Mouse (Mus musculus) heart, adult 18-20 months (tissue): ENCODE measurements around the gene Bank1. TPM values are rescaled to one million over a fixed set of nuclear protein-coding genes. Genes with fewer than 3 reads are reported as not detected.

ENCODE experiments used
- DNase-seq, 2 experiments: peaks; one replicate each; pipeline ENCODE4 v3.0.0; 2021 to 2022; ENCODE audit warnings: mixed read lengths in 1 of 2
- total RNA-seq, 2 experiments: library from RNA; stranded (reverse); gene quantifications; 2 replicates each; pipeline ENCODE4 v1.2.3; 2021

Bank1 gene
- total RNA-seq, 2 experiments from 2014 or later: 0.89 to 4.2 TPM

GRCm38 (mm10) chr3:136252820-136253219, 73.0 kb downstream of the Bank1 start:
- peak in 1 of 2 experiments; percentile 5 for DNase-seq

GRCm38 (mm10) chr3:136251578-136251977, 74.3 kb downstream of the Bank1 start:
- DNase-seq: no peak

- peak in 1 of 2 experiments; percentile 14 for DNase-seq
Observed at GRCm38 (mm10) chr3:136247331-136247730, 78.5 kb downstream of the Bank1 start.

GRCm38 (mm10) chr3:136244931-136245330, 80.9 kb downstream of the Bank1 start:
- no peak for DNase-seq

GRCm38 (mm10) chr3:136238790-136239189, 87.1 kb downstream of the Bank1 start:
- no peak for DNase-seq

GRCm38 (mm10) chr3:136233507-136233906, 92.4 kb downstream of the Bank1 start:
- no peak for DNase-seq

GRCm38 (mm10) chr3:136230602-136231151, 95.2 kb downstream of the Bank1 start:
- DNase-seq: no peak

GRCm38 (mm10) chr3:136189661-136190228, 136.1 kb downstream of the Bank1 start:
- no peak for DNase-seq

GRCm38 (mm10) chr3:136186548-136187113, 139.2 kb downstream of the Bank1 start:
- DNase-seq: no peak

GRCm38 (mm10) chr3:136171631-136172030, 154.2 kb downstream of the Bank1 start:
- DNase-seq: no peak

- DNase-seq: no peak
Observed at GRCm38 (mm10) chr3:136168071-136168470, 157.8 kb downstream of the Bank1 start.

- peak in 1 of 2 experiments; percentile 18 for DNase-seq
Observed at GRCm38 (mm10) chr3:136166671-136167070, 159.2 kb downstream of the Bank1 start.

GRCm38 (mm10) chr3:136166033-136166361, 159.9 kb downstream of the Bank1 start:
- DNase-seq: no peak

- peak; percentile 60 to 70 for DNase-seq
Observed at GRCm38 (mm10) chr3:136165167-136166032, 160.5 kb downstream of the Bank1 start.

- DNase-seq: no peak
Observed at GRCm38 (mm10) chr3:136158059-136158458, 167.8 kb downstream of the Bank1 start.

GRCm38 (mm10) chr3:136155555-136155954, 170.3 kb downstream of the Bank1 start:
- no peak for DNase-seq

- no peak for DNase-seq
Observed at GRCm38 (mm10) chr3:136150886-136151285, 175.0 kb downstream of the Bank1 start.

GRCm38 (mm10) chr3:136147166-136147565, 178.7 kb downstream of the Bank1 start:
- no peak for DNase-seq

- no peak for DNase-seq
Observed at GRCm38 (mm10) chr3:136132013-136132412, 193.9 kb downstream of the Bank1 start.

GRCm38 (mm10) chr3:136115478-136116215, 210.2 kb downstream of the Bank1 start:
- DNase-seq: no peak

GRCm38 (mm10) chr3:136109411-136110139, 216.3 kb downstream of the Bank1 start:
- no peak for DNase-seq

- DNase-seq: no peak
Observed at GRCm38 (mm10) chr3:136106452-136106851, 219.4 kb downstream of the Bank1 start.
